Mouse (Mus musculus) kidney, adult 2 months (tissue): ENCODE data around the gene Igbp1.

ENCODE experiments used
- CTCF ChIP-seq: fragments of 200-500 bp; conservative IDR thresholded peaks from 2 replicates; pipeline ENCODE4 v1.5.1; 2011; ENCODE audit warnings: low read depth, mild to moderate bottlenecking, control low read depth, low read length, moderate library complexity, mixed read lengths; ENCODE audit not compliant: insufficient read depth, insufficient read length
- POLR2A ChIP-seq: fragments of 200-500 bp; IDR thresholded peaks from one replicate; pipeline ENCODE4 v1.6.1; 2011; ENCODE audit warnings: low read depth, low read length, control low read depth

- no peak for TF ChIP-seq CTCF
- no peak for TF ChIP-seq POLR2A
Measured at GRCm38 (mm10) chrX:100493500-100494067, 507 bp upstream of the Igbp1 start.
